Mouse (Mus musculus): ENCODE measurements around the gene Mrpl4.

Mrpl4 gene

DNA sequence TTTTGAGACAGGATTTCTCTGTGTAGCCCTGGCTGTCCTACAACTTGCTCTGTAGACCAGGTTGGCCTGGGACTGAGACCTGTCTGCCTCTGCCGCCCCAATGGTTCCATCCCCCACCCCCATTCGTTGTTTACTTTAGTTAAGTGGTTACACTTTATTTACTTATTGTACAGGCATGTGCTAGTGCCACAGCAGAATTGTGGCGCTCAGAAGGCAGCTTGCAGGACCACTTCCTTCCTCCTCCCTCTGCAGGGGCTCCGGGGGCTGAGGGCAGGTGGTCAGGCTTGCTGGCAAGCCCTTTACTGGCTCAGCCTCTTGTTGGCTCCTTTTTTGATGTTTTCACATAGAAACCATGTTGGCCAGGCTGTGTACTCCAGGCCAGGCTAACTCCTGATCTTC is 14.6 kb downstream of the Mrpl4 start:
- no peak for DNase-seq (ENCODE audit: low read depth, low spot score)

DNA sequence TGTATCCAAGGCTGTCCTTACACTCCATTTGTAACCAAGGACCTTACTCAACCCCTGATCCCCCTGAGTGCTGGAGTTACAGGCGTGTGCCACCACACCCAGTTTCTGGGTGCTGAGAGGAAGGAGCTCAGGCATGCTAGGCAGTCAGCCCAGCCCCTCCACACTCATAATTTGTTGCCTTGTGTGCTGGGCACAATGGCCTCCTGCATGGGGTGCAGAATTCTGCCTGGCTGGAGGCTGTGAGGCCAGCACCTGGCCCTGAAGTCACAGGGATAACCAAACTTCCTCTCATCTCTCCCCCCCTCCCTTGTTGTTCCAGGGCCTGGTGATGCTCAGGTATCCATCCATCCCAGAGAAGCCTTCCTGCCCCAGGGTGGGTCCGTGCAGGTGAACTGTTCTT is 16.1 kb downstream of the Mrpl4 start:
- no peak for DNase-seq (ENCODE audit: low read depth, low spot score)

DNA sequence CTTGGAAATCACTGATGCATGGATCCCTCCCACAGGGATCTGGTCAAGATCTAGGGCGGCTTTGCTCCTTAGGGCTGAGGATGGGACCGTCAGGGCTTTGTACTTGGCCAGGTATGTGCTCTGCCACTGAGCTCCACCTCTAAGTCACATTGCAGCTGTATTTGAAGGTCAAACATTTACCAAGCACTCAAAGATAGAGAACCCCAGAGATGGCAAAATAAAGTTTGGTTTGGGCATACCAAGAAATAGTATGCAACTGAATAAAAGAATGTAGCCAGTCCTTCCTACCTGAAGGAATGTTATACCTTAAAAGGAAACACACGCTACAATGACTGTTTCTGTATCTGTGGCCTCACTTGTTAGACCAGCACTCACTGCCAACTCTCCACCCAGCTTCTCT is 18.8 kb downstream of the Mrpl4 start:
- DNase-seq (ENCODE audit: low read depth, low spot score), result no peak

DNA sequence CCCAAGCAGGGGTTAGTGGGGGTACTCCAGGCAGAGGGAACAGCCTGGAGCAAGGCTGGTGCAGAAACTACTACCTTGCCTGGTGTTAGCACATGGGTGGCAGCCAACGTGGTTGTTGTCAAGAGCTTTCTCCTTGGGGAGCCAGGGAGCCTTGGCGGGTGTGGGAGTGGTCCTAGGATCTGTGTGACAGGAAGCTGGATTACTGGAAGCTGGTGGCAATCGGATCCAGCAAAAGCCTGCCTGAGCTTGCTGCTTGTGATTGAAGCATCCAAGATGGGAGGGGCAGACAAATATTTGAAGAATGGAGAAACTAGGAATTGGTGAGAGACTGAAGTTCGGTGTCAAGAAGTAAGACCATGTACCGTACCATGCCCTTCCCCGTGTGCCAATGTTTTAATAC is 19.8 kb downstream of the Mrpl4 start:
- DNase-seq (ENCODE audit: low read depth, low spot score), result no peak

DNA sequence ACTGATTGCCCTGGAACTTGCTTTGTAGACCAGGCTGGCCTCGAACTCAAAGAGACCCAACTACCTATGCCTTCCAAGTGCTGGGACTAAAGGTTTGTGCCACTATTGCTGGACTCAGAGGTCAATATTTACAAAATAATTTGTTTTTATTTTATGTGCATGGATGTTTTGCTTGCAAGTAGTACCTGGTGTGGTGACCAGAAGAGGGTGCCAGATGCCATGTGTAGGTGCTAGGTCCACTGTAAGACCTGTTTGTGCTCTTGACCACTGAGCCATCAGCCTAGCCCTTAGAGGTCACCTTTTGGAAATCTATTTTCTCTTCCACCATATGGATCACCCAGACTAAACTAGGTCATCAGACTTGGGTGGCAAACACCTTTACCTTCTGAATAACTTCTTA is 20.2 kb downstream of the Mrpl4 start:
- no peak for DNase-seq (ENCODE audit: low read depth, low spot score)

DNA sequence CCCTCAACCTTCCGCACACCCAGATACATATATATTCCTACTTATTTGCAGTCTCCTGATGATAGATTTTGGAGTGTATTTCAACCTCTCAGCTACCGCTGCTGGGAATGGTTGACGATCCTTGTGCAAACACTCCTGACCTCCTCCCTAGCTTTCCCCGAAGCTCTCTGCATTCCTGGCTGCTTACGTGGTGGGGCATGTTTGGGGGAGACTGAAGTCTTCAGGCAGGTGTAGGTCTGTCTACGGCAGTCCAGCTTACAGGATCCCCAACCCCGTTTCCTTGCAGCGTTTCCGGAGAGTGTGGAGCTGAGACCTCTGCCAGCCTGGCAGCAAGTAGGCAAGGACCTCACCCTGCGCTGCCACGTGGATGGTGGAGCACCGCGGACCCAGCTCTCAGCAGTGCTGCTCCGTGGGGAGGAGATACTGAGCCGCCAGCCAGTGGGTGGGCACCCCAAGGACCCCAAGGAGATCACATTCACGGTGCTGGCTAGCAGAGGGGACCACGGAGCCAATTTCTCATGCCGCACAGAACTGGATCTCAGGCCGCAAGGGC is 22.8 kb downstream of the Mrpl4 start:
- no peak for DNase-seq (ENCODE audit: low read depth, low spot score)

DNA sequence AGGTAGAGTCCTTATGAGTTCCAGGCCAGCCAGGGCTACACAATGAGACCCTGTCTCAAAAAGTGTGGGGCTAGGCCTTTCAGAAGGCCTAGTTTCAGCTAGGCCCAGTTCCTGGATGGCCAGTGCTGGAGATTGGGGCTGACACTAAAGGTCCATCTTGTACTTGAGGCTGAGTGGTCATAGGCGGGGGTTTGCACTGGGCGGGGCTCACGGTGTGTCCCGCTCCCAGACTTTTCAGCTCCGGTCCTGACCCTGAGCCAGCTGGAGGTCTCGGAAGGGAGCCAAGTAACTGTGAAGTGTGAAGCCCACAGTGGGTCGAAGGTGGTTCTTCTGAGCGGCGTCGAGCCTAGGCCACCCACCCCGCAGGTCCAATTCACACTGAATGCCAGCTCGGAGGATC is 24.3 kb downstream of the Mrpl4 start:
- no peak for DNase-seq (ENCODE audit: low read depth, low spot score)

DNA sequence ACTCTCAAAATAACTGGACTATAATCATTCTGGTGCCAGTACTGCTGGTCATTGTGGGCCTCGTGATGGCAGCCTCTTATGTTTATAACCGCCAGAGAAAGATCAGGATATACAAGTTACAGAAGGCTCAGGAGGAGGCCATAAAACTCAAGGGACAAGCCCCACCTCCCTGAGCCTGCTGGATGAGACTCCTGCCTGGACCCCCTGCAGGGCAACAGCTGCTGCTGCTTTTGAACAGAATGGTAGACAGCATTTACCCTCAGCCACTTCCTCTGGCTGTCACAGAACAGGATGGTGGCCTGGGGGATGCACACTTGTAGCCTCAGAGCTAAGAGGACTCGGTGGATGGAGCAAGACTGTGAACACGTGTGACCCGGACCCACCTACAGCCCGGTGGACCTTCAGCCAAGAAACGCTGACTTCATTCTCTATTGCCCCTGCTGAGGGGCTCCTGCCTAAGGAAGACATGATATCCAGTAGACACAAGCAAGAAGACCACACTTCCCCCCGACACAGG is 25.3 kb downstream of the Mrpl4 start:
- no peak for DNase-seq (ENCODE audit: low read depth, low spot score)

DNA sequence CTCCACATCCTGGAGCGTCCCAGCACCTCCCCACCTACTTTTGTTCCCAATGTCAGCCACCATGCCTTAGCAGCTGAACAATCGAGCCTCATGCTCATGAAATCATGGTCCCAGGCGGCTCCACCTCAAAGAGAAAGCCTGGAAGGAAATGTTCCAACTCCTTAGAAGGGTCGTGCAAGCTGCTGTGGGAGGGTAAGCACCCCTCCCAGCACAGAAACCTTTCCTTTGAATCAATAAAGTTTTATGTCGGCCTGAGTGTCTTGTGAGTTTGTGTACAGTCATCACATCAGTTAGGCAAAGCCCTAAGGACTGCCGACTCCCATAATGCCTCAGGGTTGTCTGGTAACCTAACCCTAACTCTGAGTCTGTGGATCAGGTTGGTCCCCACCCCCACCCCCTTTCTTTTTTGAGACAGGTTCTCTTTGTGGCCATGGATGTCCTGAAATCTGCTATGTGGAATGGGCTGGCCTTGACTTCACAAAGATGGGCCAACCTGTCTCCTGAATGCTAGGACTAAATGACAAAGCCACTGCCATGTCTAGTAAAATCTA is 26.1 kb downstream of the Mrpl4 start:
- no peak for DNase-seq (ENCODE audit: low read depth, low spot score)

DNA sequence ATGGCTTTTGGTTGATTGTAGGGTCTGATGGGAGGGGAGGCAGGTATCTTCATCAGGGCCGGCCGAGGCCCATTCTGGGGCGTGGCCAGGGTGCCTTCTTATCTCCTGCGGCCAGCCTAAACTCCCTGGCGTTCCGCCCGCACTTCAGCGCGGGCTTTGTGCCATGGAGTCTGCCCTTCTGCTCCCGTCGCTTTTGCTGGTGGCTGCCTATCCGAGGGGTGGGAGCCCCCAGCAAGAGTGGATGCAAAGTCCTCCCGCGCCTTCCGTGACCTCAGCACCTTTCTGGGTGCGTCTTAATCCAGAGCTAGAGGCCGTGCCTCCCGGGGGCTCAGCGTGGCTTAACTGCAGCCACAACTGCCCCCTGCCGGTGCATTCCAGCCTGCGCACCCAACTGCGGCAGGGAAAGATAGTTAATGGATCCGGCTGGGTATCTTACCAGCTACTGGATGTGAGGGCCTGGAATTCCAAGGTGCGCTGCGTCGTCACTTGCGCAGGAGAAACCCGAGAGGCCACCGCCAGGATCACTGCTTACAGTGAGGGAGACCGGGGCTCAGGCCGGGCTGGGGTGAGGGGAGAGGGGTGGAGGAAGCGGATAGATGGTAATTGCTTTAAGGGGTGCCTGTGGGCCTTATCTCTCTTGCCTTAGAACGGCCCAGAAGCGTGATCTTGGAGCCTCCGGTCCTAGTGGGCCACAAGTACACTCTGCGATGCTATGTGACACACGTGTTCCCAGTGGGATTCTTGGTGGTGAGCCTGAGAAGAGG is 26.9 kb downstream of the Mrpl4 start, which contains the start of gene Icam4:
Gene Icam4, plus strand, starts transcription at position 83 of the 764 bp plus-strand sequence.
- no peak for DNase-seq (ENCODE audit: low read depth, low spot score)

DNA sequence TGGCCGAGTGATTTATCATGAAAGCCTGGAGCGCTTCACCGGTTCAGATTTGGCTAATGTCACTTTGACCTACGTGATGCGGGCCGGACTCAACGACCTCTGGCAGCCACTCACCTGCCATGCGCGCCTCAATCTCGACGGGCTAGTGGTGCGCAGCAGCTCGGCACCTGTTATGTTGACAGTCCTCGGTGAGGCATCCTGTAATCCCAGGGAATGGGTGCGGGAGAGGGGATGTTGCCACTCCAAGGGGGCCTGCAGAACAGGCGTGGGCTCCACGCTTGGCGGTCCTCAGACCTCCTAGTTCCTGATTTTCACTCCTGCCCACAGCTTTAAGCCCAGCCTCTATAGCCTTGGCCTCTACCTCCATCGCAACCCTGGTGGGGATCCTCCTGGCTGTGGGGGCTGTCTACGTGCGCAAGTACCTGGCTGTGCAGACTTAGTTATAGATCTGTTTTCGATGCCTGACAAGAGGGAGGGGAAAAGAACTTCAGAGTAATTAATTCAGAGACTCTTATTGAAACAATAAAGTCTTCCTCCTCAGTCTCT is 27.6 kb downstream of the Mrpl4 start:
- DNase-seq (ENCODE audit: low read depth, low spot score), result no peak

DNA sequence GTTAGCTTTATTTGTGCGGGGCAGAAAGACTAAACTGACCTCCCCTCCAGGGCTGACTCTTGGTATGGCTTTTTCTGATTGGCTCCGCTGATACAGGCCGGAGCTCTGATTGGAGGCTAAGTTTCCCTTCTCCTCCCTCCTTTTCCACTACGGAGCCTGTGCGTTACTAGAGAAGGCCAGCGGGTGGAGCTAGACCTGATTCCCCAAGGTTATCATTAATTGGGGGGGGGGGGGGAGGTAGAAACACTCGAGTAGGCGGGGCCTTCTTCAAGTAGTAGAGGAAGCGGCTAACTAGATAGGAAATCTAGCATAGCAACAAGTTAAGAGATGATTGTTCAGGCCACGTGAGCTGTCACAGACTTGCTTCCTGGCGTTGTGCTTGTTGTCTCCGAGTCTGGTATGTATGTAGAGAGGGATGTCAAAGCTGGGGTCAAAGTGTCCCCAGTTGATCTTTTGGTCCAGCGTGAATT is 28.3 kb downstream of the Mrpl4 start:
- DNase-seq (ENCODE audit: low read depth, low spot score), result no peak

DNA sequence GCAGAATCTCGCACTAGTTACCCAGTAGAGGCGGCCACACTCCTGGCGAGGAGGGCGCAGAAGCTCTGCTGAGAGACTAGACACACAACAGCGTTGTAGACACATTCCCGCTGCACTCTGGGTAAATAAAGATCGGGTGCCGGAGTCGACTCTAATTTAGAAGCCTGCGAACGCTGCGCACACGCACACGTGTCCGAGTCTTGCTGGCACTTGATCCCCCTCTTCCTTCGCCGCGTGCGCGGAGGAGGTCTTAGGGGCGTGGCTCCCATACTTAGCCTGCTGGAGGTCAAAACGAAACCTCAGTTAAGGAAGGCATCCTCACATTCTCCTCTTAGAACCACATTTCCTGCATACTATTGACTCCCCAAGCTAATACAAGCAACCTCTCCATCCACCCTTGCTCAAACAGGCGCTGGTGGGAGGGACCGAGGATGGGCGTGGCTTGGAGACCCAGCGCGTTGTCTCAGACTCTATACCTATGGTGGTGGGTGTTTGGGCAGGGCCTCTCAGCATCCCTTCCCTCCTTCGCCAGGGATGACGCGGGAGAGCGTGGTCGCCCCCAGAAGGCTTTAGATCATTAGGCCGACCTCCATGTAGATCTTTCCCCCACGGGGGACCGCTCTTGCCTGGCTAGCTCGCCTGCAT is 28.8 kb downstream of the Mrpl4 start:
- no peak for DNase-seq (ENCODE audit: low read depth, low spot score)

DNA sequence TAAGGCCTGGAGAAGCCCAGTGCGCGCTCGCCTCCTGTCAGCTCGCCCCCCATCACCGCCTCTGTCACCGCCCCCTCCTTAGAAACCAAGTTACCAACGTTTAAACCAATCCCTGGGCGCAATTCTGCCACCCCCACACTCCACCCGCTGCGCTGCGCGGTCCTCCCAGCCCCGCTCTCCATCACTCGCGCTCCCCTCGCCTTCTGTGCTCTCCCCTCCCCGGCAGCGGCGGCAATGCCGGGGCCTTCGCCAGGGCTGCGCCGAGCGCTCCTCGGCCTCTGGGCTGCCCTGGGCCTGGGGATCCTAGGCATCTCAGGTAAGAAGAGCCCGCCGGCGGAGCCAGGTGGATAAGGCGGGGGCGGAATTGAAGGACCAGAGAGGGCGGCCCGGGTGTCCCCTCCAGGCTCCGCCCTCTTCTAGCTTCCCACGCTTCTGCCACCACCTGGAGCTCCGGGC is 29.4 kb downstream of the Mrpl4 start, which contains the start of gene Icam5:
Gene Icam5, plus strand, starts transcription at position 178 of the 456 bp plus-strand sequence.
- no peak for DNase-seq (ENCODE audit: low read depth, low spot score)

DNA sequence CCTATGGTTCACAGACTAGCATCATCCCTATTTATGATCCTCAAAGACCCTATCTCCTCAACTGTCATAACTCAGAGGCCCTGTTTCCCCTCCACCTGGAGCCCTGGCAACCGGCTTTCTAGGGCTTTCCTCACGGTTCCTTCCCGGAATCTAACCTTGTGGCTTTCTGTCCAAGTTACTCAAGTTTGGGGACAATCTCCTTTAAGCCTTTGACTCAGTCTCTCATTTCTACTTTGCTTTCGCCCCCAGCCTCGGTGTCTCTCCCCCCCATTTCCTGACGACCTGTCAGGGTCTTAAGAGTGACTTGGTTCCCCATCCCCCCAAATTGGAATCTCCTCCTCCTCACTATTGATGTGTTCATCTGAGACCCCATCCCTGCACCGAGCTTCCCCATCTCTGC is 30.0 kb downstream of the Mrpl4 start:
- DNase-seq (ENCODE audit: low read depth, low spot score), result no peak

DNA sequence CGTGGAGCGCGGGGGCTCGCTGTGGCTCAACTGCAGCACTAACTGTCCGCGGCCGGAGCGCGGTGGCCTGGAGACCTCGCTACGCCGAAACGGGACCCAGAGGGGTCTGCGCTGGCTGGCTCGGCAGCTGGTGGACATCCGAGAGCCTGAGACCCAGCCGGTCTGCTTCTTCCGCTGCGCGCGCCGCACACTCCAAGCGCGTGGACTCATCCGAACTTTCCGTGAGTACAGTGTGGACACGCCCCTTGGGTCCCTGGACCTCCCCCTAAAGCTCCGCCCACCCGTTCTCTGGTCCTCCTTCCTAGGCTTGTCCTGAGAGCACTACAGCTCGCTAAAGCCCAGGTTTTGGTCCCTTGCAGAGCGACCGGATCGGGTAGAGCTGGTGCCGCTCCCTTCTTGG is 30.6 kb downstream of the Mrpl4 start:
- no peak for DNase-seq (ENCODE audit: low read depth, low spot score)

DNA sequence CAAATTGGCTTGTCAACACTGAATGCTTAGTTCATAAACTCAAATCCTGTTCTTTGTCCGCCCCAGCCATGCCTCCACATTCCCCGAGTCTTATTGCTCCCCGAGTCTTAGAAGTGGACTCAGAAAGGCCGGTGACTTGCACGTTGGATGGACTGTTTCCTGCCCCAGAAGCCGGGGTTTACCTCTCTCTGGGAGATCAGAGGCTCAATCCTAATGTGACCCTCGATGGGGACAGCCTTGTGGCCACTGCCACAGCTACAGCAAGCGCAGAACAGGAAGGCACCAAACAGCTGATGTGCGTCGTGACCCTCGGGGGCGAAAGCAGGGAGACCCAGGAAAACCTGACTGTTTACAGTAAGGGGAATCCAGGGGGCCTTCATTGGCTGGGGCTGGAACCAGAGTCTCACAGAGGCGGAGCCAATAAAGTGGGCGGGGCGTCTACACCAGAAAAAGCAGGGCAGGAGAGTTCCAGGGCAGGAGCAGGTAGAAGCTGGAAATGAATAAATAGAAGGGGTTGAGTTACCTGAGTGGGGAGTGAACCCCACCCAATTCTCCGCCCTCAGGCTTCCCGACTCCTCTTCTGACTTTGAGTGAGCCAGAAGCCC is 32.0 kb downstream of the Mrpl4 start:
- no peak for DNase-seq (ENCODE audit: low read depth, low spot score)

DNA sequence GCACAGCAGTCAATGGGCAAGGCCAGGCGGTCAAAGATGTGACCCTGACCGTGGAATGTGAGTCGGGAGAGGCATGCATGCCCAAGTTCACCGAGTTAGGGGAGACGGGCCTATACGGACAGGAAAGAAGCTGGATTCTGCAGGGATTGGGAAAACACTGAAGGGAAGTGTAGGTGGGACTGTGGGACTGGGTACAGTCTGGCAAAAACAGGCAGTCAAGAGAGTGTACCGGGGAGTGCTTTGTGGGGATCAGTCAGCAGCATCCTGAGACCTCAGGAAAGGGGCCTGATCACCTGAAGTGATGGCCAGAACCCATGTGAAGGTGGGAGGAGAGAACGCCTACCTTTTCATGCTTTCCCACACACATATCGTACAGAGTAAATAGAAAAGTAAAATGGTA is 33.0 kb downstream of the Mrpl4 start:
- no peak for DNase-seq (ENCODE audit: low read depth, low spot score)

DNA sequence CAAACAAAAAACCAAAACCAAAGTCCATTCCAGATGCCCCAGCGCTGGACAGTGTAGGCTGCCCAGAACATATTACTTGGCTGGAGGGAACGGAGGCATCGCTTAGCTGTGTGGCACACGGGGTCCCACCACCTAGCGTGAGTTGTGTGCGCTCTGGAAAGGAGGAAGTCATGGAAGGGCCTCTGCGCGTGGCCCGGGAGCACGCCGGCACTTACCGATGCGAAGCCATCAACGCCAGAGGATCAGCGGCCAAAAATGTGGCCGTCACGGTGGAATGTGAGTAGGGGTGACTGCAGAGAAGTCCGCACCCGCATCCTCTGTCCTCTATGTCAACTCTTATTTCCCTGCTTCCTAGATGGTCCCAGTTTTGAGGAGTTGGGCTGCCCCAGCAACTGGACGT is 33.6 kb downstream of the Mrpl4 start:
- DNase-seq (ENCODE audit: low read depth, low spot score), result no peak

DNA sequence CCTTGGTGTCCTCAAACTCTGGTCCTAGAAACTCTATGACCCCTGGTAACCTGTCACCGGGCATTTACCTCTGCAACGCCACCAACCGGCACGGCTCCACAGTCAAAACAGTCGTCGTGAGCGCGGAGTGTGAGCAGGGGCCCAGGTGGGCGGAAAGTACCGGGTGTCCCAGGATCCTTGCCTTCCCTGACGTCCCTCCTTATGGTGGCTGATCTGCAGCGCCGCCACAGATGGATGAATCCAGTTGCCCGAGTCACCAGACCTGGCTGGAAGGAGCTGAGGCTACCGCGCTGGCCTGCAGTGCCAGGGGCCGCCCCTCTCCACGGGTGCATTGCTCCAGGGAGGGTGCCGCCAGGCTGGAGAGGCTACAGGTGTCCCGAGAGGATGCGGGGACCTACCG is 34.1 kb downstream of the Mrpl4 start:
- no peak for DNase-seq (ENCODE audit: low read depth, low spot score)

DNA sequence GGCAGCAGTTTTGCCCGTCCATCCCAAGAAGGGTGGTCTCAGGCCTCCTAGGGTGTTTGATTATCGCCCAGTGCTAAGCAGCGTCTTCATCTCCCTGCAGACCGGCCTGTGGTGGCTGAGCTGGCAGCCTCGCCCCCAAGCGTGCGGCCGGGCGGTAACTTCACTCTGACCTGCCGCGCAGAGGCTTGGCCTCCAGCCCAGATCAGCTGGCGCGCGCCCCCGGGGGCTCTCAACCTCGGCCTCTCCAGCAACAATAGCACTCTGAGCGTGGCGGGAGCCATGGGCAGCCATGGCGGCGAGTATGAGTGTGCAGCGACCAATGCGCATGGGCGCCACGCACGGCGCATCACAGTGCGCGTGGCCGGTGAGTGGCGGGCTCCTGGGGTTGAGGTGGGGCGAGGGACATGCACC is 34.9 kb downstream of the Mrpl4 start:
- DNase-seq (ENCODE audit: low read depth, low spot score), result no peak

DNA sequence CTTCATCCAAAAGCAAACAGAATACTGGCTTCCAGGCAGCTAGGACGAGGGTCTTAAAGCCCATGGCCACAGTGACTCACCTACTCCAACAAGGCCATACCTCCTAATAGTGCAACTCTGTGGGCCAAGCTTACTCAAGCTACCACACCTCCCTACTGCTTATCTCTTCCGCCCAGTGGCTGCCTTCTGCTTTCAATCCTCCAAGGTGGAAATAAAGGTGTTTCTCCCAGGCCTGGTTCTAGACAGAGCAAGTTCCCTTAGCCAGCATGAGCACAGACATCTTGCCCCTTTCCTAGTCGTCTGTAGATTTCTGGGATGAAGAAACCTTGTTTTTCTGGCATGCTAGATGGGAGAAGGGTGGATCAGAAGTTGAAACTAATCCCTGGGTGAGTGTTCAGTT is 37.2 kb downstream of the Mrpl4 start:
- DNase-seq (ENCODE audit: low read depth, low spot score), result no peak
